Mouse (Mus musculus) limb, embryonic 15.5 days (tissue): Measurements from ENCODE around the gene Rexo1. TPM values are rescaled to one million over a fixed set of nuclear protein-coding genes. Genes with fewer than 3 reads are reported as not detected.

Experiments
- microRNA-seq: library from miRNA; unstranded; fragments of <30 nt; microRNA quantifications from one replicate; pipeline ENCODE4, GENCODE M21; 2016
- polyA plus RNA-seq: library from polyadenylated mRNA; unstranded; fragments of >200 nt; fragmentation: Nextera tagmentation; extraction: Ambion mirVana; gene quantifications from 2 replicates; pipeline ENCODE4 v1.2.1, GENCODE M21; 2015

Rexo1 gene
- polyA plus RNA-seq, 1 experiment from 2014 or later = 22.5 TPM

Small RNA genes within 50 kb of the gene (microRNA-seq; reads per million reads assigned to microRNA genes)
- gene Mir6912 = not detected

Other genes starting within 250 kb of the Rexo1 start
- gene 2310011J03Rik, start 241.0 kb downstream of the Rexo1 start, polyA plus RNA-seq = 54.4 and 56.0 TPM in 2 replicates
- 4.3 and 5.0 TPM in 2 replicates for gene Pcsk4, start 232.1 kb downstream of the Rexo1 start, polyA plus RNA-seq
- gene Reep6, start 231.6 kb downstream of the Rexo1 start, polyA plus RNA-seq = 13.8 and 16.1 TPM in 2 replicates
- gene Adamtsl5, start 213.1 kb downstream of the Rexo1 start, polyA plus RNA-seq = 11.9 and 13.8 TPM in 2 replicates
- 0.91 and 0.99 TPM in 2 replicates for gene Plk5, start 205.1 kb downstream of the Rexo1 start, polyA plus RNA-seq
- 6.1 and 6.8 TPM in 2 replicates for gene Mex3d, start 173.9 kb downstream of the Rexo1 start, polyA plus RNA-seq
- gene Mbd3, start 162.0 kb downstream of the Rexo1 start, polyA plus RNA-seq = 218 and 219 TPM in 2 replicates
- gene Uqcr11, start 154.7 kb downstream of the Rexo1 start, polyA plus RNA-seq = 562 and 570 TPM in 2 replicates
- gene Tcf3, start 127.9 kb downstream of the Rexo1 start, polyA plus RNA-seq = 94.8 and 110 TPM in 2 replicates
- gene Onecut3, start 66.7 kb downstream of the Rexo1 start, polyA plus RNA-seq = not detected in 2 replicates
- gene Atp8b3, start 22.4 kb downstream of the Rexo1 start, polyA plus RNA-seq = 0.08 and 0.15 TPM in 2 replicates
- gene Klf16, start 15.8 kb upstream of the Rexo1 start, polyA plus RNA-seq = 7.9 and 9.9 TPM in 2 replicates
- gene Abhd17a, start 28.8 kb upstream of the Rexo1 start, polyA plus RNA-seq = 97.0 and 104 TPM in 2 replicates
- 100 and 102 TPM in 2 replicates for gene Scamp4, start 41.3 kb upstream of the Rexo1 start, polyA plus RNA-seq
- 6.4 and 8.0 TPM in 2 replicates for gene Adat3, start 41.3 kb upstream of the Rexo1 start, polyA plus RNA-seq
- 4.9 and 5.8 TPM in 2 replicates for gene Gm49322, start 44.5 kb upstream of the Rexo1 start, polyA plus RNA-seq
- 126 and 148 TPM in 2 replicates for gene Csnk1g2, start 61.3 kb upstream of the Rexo1 start, polyA plus RNA-seq
- gene Btbd2, start 95.5 kb upstream of the Rexo1 start, polyA plus RNA-seq = 54.7 and 68.2 TPM in 2 replicates
- gene Mknk2, start 116.6 kb upstream of the Rexo1 start, polyA plus RNA-seq = 90.1 and 97.5 TPM in 2 replicates
- 55.8 and 57.7 TPM in 2 replicates for gene Mob3a, start 140.4 kb upstream of the Rexo1 start, polyA plus RNA-seq
- 25.9 and 31.0 TPM in 2 replicates for gene Izumo4, start 140.6 kb upstream of the Rexo1 start, polyA plus RNA-seq
- gene Ap3d1, start 180.7 kb upstream of the Rexo1 start, polyA plus RNA-seq = 72.3 and 75.0 TPM in 2 replicates
- 14.2 and 15.3 TPM in 2 replicates for gene Dot1l, start 193.6 kb upstream of the Rexo1 start, polyA plus RNA-seq
- 59.0 and 71.7 TPM in 2 replicates for gene Sf3a2, start 236.6 kb upstream of the Rexo1 start, polyA plus RNA-seq
- gene Plekhj1, start 237.1 kb upstream of the Rexo1 start, polyA plus RNA-seq = 119 and 124 TPM in 2 replicates
- gene Amh, start 243.7 kb upstream of the Rexo1 start, polyA plus RNA-seq = not detected in 2 replicates